Mouse (Mus musculus): ENCODE data around the gene Nipa2.
"Not testable (repeated sequence)": the region's sequence is repeated elsewhere in the genome, so short reads cannot be mapped to it uniquely, and the experiment has no call there.

Gene Nipa2

DNA sequence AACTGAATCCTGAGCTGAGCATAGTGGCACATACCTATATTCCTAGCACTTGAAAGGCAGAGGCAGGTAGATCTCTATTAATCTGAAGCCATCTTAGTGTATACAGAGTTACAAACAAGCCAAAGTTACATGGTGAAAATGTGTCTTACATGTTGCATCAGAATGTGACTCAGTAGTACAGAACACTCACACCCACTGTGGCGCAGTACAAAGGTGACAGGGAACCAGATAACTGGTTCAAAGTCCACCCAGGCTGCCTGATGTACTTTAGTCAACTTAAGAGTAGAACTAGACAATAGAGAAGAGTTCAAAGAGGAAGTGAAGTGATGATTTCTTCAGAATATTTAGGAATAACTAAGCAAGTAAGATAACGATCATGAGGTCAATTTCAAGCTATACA lies 27.3 kb downstream of the Nipa2 start:
- no peak for DNase-seq

DNA sequence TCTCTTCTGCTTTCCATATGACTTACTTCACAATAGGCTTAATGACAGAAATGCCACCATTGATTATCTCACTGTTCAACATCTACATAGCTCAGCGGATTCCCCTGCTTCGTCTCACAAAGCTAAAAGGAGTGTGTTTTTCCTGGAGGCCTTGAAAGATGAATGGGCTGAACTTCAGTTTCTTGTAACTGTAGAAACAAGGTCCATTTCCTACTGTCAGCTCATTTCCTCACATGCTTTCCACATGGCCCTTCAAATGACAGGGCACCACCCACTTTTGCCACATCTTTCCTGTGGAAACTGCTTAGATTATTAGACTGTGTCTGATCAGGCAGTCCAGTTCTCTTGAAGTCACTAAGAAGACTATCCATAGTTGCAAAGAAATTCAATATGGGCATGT lies 33.6 kb downstream of the Nipa2 start:
- DNase-seq, result no peak

GRCm38 (mm10) chr7:55927262-55927661 lies 35.0 kb downstream of the Nipa2 start:
- DNase-seq, result no peak

- DNase-seq, result not testable (repeated sequence)
These were observed 43.9 kb downstream of the Nipa2 start for GRCm38 (mm10) chr7:55918365-55918764.

DNA sequence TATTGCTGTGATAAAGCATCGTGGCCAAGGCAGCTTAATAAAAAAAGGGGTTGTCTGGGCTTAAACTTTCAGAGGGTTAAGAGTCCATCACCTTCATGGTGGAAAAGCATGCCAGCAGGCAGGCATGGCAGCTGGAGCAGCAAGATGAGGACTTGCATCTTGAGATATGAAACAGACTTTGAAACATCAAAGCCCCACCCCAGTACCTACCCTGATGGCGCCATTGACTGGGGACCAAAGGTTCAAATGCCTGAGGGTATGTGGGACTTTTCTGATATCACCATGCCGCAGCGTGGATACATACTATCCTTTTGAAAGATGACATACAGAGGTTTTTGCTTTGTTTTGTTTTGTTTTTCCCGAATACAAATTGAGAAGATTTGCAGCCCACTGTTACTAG lies 50.2 kb downstream of the Nipa2 start:
- no peak for DNase-seq

- DNase-seq, result peak; percentile 5
These were observed 50.9 kb downstream of the Nipa2 start for GRCm38 (mm10) chr7:55911371-55911770.

- DNase-seq, result no peak
These were observed 51.9 kb downstream of the Nipa2 start for GRCm38 (mm10) chr7:55910356-55910755.

GRCm38 (mm10) chr7:55909519-55909918 lies 52.8 kb downstream of the Nipa2 start:
- no peak for DNase-seq

DNA sequence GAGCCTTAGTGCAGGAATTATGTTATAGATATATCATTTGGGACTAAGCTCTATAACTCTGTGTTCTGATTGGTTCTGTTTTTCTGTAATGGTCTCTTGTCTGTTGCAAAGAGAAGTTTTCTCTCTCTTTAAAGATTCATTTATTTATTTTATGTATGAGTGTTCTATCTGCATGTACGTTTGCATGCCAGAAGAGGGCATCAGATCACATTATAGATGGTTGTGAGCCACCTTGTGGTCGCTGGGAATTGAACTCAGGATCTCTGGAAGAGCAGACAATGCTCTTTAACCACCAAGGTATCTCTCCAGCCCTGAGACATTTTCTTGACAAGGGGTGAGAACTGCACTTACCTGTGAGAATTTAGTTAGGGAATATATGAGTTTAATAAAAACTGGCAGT lies 56.8 kb downstream of the Nipa2 start:
- no peak for DNase-seq

DNA sequence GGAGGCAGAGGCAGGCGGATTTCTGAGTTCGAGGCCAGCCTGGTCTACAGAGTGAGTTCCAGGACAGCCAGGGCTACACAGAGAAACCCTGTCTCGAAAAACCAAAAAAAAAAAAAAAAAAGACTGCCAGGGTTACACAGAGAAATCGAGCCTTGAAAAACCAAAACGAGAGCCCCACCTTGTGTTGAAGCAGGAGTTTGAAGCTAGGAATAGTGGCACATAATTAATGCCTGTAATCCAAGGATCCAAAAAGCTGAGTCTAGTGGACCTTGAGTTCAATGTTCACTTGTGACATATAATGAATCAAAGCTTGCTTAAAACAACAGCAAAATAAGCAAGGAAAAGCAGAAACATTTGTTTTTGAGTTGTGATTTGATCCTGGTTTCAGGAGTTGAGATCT lies 58.5 kb downstream of the Nipa2 start:
- DNase-seq, result no peak

- no peak for DNase-seq
These were observed 70.5 kb downstream of the Nipa2 start for GRCm38 (mm10) chr7:55891797-55892196.

DNA sequence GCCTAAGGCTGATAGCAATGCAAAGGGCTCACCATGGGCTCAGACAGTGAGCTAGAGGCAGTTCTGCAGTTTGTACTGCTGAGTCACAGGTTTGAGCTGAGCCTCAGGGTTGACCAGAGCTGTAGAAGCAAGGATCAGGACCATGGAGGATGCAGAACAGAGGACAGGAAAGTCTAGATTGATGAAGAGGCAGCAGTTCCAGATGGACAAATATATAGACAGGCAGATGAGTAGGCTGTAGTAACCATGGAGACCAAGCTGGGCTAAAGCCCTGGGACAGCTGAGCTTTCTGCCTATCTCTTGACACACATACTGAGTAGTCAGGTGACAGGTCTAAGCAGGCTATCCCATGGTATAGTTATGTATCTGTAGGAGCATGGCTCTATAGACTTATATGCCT lies 71.5 kb downstream of the Nipa2 start:
- DNase-seq, result no peak

DNA sequence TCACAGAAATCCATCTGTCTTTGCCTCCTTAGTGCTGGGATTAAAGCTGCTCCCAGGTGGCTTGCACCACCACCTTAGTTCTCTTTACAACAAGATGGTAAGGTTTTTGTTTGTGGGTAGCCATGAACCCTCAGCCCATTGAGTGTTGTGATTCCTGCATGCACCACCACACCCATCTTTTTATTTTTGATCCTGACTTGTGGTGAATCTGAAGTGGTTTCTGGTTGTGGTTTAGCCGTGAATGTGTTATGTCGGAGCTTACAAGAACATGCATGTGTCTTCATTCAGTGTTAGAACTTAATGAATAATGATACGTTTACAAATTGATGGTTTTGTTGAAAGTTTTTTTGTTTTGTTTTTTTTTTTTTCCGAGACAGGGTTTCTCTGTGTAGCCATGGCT lies 72.3 kb downstream of the Nipa2 start:
- DNase-seq, result no peak

- DNase-seq, result no peak
These were observed 73.7 kb downstream of the Nipa2 start for GRCm38 (mm10) chr7:55888603-55889002.
